Mouse (Mus musculus) ES-E14 (cell line): ENCODE measurements around the gene Tln1. TPM values are rescaled to one million over a fixed set of nuclear protein-coding genes. Genes with fewer than 3 reads are reported as not detected.

Source experiments
- DNase-seq: peaks from one replicate; pipeline ENCODE4 v3.0.0-alpha.2; 2013; ENCODE audit warnings: low read depth, low spot score
- H3K27ac ChIP-seq: 2 replicates; pipeline ENCODE4 v1.5.1; 2012; ENCODE audit warnings: low read depth, mild to moderate bottlenecking, low read length, moderate library complexity, mixed read lengths; ENCODE audit not compliant: poor library complexity, insufficient read depth, severe bottlenecking
- H3K36me3 ChIP-seq: 2 replicates; pipeline ENCODE4 v1.6.1; 2012; ENCODE audit warnings: mild to moderate bottlenecking, low read length, moderate library complexity, mixed read lengths; ENCODE audit not compliant: control insufficient read depth, poor library complexity, insufficient read depth, severe bottlenecking
- H3K4me1 ChIP-seq, 2 experiments: fragments of 150-350 bp in 1 of 2; sonication (generic) in 1 of 2; 2 replicates each; pipeline ENCODE4 v1.6.1; 2012; ENCODE audit warnings: low read length in 2 of 2, mild to moderate bottlenecking in 1 of 2, mixed read lengths in 1 of 2; ENCODE audit not compliant: control insufficient read depth in 2 of 2, insufficient read depth in 2 of 2, poor library complexity in 1 of 2
- H3K4me3 ChIP-seq, 2 experiments: fragments of 150-350 bp in 1 of 2; sonication (generic) in 1 of 2; 2 replicates each; pipeline ENCODE4 v1.5.1; 2012; ENCODE audit warnings: low read length in 2 of 2, low read depth in 1 of 2, mild to moderate bottlenecking in 1 of 2, mixed read lengths in 1 of 2; ENCODE audit not compliant: insufficient read depth in 1 of 2, poor library complexity in 1 of 2, severe bottlenecking in 1 of 2
- H3K9ac ChIP-seq: 2 replicates; pipeline ENCODE4 v1.6.1; 2012; ENCODE audit warnings: low read depth, mild to moderate bottlenecking, low read length, mixed read lengths; ENCODE audit not compliant: poor library complexity, insufficient read depth, severe bottlenecking
- H3K9me3 ChIP-seq: fragments of 150-350 bp; sonication (generic); 2 replicates; pipeline ENCODE4 v1.6.1; 2012; ENCODE audit warnings: low read depth, mild to moderate bottlenecking, low read length; ENCODE audit not compliant: control insufficient read depth, insufficient read depth
- CHD2 ChIP-seq: IDR thresholded peaks from 2 replicates; pipeline ENCODE4 v1.6.1; 2014; ENCODE audit warnings: mild to moderate bottlenecking, low read depth, low read length, inconsistent platforms
- HCFC1 ChIP-seq: IDR thresholded peaks from 2 replicates; pipeline ENCODE4 v1.6.1; 2012; ENCODE audit warnings: low read length, inconsistent platforms, borderline replicate concordance; ENCODE audit not compliant: insufficient read depth
- MAFK ChIP-seq: IDR thresholded peaks from 2 replicates; pipeline ENCODE4 v1.6.1; 2014; ENCODE audit warnings: mild to moderate bottlenecking, low read depth, low read length, inconsistent platforms; ENCODE audit not compliant: insufficient read depth
- ZC3H11A ChIP-seq: IDR thresholded peaks from 2 replicates; pipeline ENCODE4 v1.6.1; 2012; ENCODE audit warnings: low read depth, mild to moderate bottlenecking, inconsistent platforms, low read length, borderline replicate concordance
- ZNF384 ChIP-seq: IDR thresholded peaks from 2 replicates; pipeline ENCODE4 v1.6.1; 2012; ENCODE audit warnings: low read depth, low read length, inconsistent platforms
- in situ Hi-C, 2 experiments: fragments of 600-800 bp; cut with MboI; formaldehyde crosslinking; loops; one replicate each; pipeline ENCODE4 v1.15.1; 2025; ENCODE audit warnings: low sequenced_read_pairs in 2 of 2, inconsistent platforms in 1 of 2; ENCODE audit not compliant: unreplicated experiment in 2 of 2
- total RNA-seq: library from RNA; depleted of rRNA; stranded (reverse); fragments of 300-350 nt; gene quantifications from 2 replicates; pipeline ENCODE4 v1.2.3, GENCODE M21; 2012

Gene Tln1
- total RNA-seq, 1 experiment: 105 TPM

DNA sequence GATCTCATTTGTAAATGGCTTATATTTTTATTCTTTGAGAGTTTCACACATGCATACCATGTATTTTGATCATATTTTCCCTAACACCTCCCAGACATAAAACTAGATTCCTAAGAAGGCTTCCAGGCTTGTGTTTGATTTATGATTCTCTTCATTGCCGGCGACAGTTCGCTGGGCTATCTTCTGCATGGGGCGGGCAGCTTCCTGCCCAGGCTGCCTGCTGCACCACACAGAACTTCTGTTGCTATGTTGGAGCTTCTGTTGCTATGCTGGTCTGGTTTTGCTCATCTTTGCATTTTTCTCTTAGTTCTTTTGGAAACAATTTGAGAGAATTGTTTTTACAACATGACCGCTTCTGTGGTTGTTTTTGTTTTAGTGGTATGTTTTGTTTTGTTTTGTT is 29.1 kb upstream of the Tln1 start:
- Histone ChIP-seq H3K36me3 (no peaks in the 10 kb centered on the region), H3K9me3 (no peaks in the 10 kb centered on the region), H3K4me3 (no peak overlapping the region), H3K4me1 (peaks cover 0 to 2% of the 10 kb centered on the region in 2 experiments; a peak in 1 of 4 replicates), H3K9ac (no peak overlapping the region), H3K27ac (no peak overlapping the region)
- no peak for TF ChIP-seq ZC3H11A
- no peak for TF ChIP-seq CHD2
- TF ChIP-seq MAFK: no peak
- TF ChIP-seq HCFC1: no peak
- no peak for TF ChIP-seq ZNF384
- in situ Hi-C loops: no loop called here
- no peak for DNase-seq

GRCm38 (mm10) chr4:43587681-43588080 is 25.2 kb upstream of the Tln1 start:
- H3K27ac ChIP-seq: no peak overlapping the region
- peaks cover 0 to 17% of the 10 kb centered on the region in 2 experiments; a peak in 1 of 4 replicates for H3K4me1 ChIP-seq

GRCm38 (mm10) chr4:43586411-43586810 is 23.9 kb upstream of the Tln1 start:
- Histone ChIP-seq H3K9ac (no peak overlapping the region), H3K4me1 (peaks cover 0 to 17% of the 10 kb centered on the region in 2 experiments; a peak in 1 of 4 replicates), H3K36me3 (peaks cover 11% of the 10 kb centered on the region; the same call in 1 of the 2 replicates), H3K4me3 (no peak overlapping the region), H3K9me3 (no peaks in the 10 kb centered on the region), H3K27ac (no peak overlapping the region)
- DNase-seq: no peak
- TF ChIP-seq CHD2 (no peak), MAFK (no peak), ZC3H11A (no peak), HCFC1 (no peak), ZNF384 (no peak)
- in situ Hi-C loops: no loop called here

More at GRCm38 (mm10) chr4:43587681-43588080, 25.2 kb upstream of the Tln1 start:
- no peak for TF ChIP-seq ZC3H11A
- TF ChIP-seq ZNF384: no peak
- TF ChIP-seq HCFC1: no peak
- TF ChIP-seq CHD2: no peak
- no peak for TF ChIP-seq MAFK
- in situ Hi-C loops: no loop called here
- no peak overlapping the region for H3K9ac ChIP-seq
- H3K4me3 ChIP-seq: no peak overlapping the region
- H3K9me3 ChIP-seq: no peaks in the 10 kb centered on the region
- peaks cover 6% of the 10 kb centered on the region; the same call in 1 of the 2 replicates for H3K36me3 ChIP-seq
- no peak for DNase-seq

GRCm38 (mm10) chr4:43585682-43586081 is 23.2 kb upstream of the Tln1 start:
- H3K9ac ChIP-seq: no peak overlapping the region
- no peak for DNase-seq
- H3K36me3 ChIP-seq: peaks cover 16% of the 10 kb centered on the region; the same call in 1 of the 2 replicates
- H3K4me1 ChIP-seq: peaks cover 0 to 17% of the 10 kb centered on the region in 2 experiments; a peak in 1 of 4 replicates
- no peaks in the 10 kb centered on the region for H3K9me3 ChIP-seq
- no peak overlapping the region for H3K4me3 ChIP-seq
- TF ChIP-seq ZC3H11A (no peak), HCFC1 (no peak), CHD2 (no peak), ZNF384 (no peak), MAFK (no peak)
- no peak overlapping the region for H3K27ac ChIP-seq
- in situ Hi-C loops: no loop called here
